Mouse (Mus musculus) T-helper 1 cell (primary cell): Measurements from ENCODE around the gene Pax6.

Experiments
- in situ Hi-C: fragments of 300-600 bp; cut with MboI, MseI; formaldehyde crosslinking; loops from one replicate; pipeline ENCODE4 v1.15.1; 2025; ENCODE audit warnings: high pct_unique_total_duplicates

The Pax6 gene

DNA sequence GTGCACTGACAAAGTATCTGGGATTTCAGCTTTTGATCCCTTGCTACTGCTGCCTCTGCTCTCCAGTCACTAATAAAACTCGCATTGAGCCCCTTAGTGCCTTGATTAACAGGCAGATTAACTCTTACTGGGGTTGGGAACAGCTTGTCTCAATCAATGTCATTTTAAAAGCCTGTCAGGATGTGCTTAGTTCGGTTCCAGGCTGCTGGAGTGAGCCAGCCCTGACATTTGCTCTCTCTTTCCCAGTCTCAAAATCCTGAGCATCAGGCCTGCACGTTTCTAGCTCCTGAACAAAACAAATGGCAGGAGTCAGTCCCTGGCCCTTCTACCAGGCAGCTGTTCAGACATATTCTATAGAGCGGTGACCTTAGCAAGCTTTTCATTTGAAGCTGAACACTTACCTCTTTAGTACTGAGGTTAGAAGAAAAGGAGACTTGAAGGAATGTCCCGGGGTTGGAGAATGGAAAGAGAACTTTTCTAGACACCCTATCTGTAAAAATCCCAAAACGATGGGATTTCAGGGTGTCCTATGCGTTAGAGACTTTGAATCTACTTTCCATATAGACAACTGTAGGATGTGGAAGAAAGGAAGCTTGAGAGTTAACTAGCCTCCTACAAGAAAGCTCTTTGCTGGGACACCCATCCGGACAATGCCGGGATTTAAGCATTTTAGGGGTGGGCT lies 2.6 kb downstream of the Pax6 start:
- in situ Hi-C loops, result loop anchor here (10.0 kb wide), 1 partner anchor 536 kb away; no protein-coding TSS in a partner anchor

DNA sequence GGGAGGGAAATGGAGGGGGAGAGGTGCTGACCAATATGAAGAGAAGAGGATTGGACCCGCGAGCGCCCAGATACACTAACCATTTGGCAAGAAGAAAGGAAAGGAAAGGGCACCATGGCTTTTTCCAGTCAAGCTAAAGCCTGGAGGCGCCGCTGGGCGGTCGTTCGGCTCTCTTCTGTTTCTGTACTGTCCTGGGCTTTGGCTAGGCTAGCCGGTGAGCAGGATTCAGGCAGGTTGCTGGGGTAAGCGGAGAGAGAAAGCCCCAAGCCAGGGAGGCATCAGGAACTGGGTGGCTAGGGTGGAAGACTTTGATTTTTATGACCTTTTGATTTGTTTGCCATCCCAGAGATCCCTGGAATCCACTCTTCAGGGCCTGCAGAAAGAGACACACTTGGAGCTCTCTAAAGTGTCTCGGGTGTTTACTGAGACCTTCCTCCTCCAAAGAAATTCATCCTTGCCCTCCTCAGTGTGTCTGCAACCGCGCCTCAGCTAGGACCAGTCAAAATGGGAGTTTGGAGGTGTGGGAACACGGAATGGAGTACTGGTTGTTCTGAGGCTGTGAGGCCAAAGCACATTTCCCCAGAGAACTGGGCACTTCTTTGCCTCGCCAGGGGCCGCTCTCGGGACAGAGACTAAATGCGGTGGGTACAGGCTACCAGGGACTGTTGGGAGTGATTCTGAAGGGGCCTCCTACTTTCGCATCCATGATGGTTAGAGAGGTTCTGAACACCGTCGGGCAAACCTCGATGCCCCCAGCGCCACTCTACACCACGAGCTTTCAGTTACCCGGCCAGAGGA lies 3.3 kb downstream of the Pax6 start:
- in situ Hi-C loops, result loop anchor here (10.0 kb wide), 1 partner anchor 537 kb away; no protein-coding TSS in a partner anchor

DNA sequence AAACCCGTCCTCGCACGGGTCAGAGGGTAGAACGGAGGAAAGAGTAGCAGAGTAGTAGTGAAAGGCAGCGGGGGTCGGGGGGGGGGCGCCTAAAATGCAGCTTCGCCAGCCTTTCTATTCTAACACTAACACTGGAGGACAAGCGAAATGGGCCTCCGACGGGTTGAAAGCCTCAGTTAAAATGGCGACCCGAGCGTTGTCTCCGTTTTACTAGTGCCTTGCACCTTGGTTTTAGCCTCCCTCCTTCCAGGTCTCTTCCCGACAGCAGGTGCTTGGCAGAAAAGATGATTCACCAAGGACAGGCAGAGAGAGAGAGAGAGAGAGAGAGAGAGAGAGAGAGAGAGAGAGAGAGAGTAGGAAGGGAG lies 3.9 kb downstream of the Pax6 start:
- in situ Hi-C loops, result loop anchor here (10.0 kb wide), 1 partner anchor 538 kb away; no protein-coding TSS in a partner anchor

DNA sequence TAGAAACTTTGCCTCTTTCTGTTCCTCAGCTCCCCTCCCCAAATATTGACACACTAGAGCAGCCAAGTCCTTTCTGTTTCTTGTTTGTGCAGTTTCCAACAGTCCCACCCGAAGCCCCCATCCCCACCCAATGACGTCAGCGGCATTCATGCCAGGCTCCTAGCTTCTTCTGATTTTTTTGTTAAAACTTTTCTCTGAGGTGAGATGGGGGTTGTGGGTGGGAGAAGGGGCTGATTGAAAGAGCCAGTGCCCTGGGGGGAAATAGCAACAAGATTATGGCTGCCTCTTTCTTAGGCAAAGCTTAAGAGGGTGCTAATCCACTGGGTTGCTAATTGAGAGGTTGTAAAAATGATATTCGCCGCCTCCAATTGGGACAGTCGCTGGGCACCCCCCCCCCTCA lies 4.4 kb downstream of the Pax6 start:
- in situ Hi-C loops, result loop anchor here (10.0 kb wide), 1 partner anchor 538 kb away; no protein-coding TSS in a partner anchor

DNA sequence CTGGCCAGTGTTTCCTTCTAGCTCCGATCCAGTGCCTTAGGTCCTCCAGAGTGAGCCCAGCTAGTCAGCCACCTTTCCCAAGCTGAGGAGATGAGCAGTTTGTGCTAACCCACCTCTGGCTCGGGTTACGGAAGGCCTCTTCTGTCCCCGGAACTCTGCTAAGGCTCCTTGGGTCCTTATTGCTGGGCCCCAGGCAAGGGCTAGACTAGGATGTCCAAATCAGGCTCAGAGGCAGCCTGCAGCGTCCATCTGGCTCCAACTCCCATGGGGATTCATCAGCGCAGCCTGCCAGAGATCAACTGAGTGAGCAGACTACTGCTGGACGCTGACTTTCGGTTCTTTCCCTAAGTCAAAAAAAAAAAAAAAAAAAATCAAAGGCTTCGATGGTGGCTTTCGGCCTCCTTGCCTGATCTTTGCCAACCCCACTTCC lies 4.9 kb downstream of the Pax6 start:
- in situ Hi-C loops, result loop anchor here (10.0 kb wide), 1 partner anchor 539 kb away; no protein-coding TSS in a partner anchor

DNA sequence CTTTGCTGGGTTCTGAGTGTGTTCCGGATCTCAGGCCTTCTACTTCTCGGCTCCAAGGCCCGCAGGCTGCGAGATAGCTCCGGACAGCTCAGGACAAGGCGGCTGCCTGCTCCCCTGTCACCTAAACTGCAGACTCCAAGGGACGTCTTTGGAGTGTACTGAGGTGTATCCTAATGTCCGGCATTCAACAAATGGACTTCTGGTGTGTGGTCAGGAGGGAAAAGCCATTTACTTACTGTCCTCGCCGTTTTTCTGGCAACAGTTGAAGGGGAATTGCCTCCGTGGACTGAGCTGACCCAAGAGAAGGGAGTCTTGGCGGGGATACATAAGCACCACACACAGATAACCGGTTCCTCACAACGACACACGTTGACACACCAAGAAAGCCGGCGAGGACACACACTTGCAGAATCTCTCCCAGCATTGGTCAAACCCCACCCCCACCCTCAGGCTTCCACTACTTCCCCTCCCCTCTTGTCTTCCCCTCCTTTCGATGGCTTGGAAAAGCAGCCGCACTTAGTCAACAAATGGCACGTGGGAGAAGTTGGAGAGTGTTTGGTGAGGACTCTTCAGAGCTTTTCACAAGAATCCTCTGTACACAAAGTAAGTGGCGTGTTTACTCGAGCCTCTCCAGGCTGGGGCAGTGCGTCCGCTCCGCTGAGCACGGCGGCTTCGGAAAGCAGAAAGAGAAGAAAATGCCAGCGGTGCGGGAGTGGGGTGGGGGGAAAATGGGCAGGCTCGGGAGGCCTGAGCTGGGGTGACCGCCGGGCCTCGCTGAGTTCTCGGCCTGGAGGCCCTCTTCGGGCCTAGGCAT lies 5.6 kb downstream of the Pax6 start:
- in situ Hi-C loops, result loop anchor here (10.0 kb wide), 1 partner anchor 539 kb away; no protein-coding TSS in a partner anchor

DNA sequence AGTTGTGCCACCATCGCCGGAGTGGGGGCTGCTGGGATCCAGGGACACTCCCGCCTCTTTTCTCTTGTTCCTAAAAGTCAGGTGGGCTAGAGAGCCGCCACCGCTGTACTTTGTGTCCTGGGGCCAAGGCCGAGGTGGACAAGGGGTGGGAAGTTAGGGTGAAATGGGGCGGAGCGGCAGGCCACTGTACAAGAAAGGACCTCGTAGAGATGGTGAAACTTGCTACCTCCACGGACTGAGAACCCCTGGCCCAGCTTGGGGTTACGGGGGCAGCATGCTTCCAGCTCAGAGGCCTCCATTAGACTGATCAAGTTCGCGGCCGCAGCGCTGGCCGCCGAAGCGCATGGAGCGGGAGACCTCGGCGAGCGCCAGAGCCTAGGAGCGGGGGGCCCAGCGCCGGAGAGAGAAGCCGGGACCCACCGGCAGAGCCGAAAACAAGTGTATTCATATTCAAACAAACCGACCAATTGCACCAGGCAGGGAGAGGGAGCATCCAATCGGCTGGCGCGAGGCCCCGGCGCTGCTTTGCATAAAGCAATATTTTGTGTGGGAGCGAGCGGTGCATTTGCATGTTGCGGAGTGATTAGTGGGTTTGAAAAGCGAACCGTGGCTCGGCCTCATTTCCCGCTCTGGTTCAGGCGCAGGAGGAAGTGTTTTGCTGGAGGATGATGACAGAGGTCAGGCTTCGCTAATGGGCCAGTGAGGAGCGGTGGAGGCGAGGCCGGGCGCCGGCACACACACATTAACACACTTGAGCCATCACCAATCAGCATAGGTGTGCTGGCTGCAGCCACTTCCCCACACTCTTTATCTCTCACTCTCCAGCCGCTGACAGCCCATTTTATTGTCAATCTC lies 6.4 kb downstream of the Pax6 start:
- in situ Hi-C loops, result loop anchor here (10.0 kb wide), 1 partner anchor 540 kb away; no protein-coding TSS in a partner anchor

DNA sequence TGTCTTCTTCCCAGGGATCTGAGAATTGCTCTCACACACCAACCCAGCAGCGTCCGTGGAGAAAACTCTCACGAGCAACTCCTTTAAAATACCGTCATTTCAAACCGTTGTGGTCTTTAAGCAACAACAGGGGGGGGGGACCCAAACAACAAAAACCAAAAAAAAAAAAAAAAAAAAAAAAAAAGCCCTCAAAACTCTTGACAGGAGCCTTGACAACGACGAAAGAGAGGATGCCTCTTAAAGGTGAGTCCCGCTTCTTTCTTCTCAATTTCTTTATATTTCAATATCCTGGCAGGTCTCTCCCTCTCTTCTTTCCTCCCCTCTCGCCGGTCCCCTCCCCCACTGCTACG lies 7.0 kb downstream of the Pax6 start:
- in situ Hi-C loops, result loop anchor here (10.0 kb wide), 1 partner anchor 541 kb away; no protein-coding TSS in a partner anchor

DNA sequence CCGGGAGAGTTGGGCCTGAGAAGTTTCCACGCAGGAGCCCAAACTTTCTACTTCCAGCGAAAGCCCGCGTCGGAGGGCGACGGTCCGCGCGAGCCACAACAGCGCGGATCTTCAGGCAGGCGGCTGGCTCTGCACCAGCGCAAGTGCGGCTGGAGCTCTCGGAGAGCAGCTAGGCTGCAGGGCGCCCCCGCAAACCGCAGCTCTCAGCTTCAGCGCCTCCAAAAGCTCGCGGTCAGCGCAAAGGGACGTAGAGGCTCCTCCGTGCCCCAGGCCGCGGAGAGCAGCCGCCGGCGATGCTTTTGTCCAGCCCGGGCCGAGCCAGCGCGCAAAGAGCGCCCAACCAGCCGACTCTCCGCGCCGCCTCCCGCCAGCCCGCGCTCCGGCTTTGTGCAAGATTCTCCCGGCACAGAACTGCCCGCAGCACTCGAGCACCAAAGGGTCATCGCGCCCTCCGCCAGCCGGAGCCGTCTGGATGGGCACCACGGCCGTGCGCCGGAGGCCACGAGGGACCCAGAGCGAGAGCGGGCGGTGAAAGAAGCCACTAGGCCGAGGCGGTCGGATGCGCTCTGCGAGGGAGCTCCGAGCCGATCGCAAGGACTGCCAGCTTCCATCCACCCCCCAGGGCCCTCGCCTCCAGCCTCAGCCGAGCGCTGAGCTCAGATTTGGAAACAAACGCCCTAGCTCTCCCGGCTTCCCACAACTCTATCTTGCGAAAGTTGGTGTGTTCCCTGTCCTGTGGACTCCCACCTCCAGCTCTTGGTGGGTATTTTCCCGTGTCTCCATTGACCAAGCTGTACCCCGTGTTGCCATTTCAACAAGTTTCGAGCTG lies 7.6 kb downstream of the Pax6 start:
- in situ Hi-C loops, result loop anchor here (10.0 kb wide), 1 partner anchor 541 kb away; no protein-coding TSS in a partner anchor

DNA sequence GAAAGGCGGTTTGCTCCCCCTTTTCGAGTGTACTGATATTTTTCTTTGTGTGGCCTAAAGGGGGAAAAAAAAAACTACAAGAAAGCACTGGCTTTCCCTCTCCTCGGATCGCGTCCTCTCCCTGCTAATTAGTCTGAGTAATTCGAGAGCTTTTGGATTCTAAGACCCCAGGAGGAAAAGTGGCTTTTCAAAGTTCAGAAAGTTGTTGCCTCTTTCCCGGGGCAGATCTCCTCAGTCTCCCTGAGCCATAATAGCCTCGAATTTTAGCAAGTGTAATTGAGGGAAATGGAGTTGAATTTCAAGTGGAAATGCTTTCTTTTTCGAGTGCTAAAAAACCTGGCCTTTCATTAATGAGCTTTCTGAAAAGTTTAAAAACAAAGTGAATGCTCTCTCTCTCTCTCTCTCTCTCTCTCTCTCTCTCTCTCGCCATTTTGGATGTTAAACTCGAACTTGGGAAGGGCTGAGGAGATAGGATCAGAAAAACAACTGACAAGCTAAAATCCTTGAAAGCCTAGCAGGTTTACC lies 8.3 kb downstream of the Pax6 start:
- in situ Hi-C loops, result loop anchor here (10.0 kb wide), 1 partner anchor 542 kb away; no protein-coding TSS in a partner anchor

DNA sequence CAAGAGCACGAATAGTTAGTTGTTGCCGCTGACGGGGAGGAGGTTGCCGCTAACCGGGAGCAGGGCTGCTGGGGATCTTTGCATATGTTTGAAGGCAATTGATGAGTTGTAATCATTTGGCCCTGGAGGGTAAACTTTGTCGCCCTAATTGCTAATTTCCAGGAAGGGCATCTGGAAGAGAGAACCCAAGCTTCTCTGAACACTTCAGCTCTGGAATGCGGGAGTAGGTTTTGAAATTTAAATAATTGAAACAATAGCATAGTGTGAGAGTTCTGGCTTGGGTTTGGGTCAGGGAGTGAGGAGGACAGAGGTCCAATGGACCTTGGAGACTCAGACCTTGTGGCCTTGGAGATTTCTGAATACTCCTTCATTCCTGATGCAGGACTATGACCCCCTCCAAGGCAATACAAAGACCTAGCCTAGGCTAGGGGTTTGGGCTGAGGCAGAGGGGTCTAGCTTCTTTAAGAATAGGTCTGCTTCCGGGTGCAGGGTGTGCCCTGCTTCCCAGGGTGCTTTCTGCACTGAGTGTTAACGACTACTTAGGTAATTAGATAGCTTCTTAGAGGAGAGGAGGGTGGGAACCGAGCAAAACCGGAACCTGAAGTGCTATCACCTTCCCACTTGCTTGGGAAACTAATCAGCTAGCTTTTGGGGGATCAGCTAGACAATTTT lies 8.9 kb downstream of the Pax6 start:
- in situ Hi-C loops, result loop anchor here (10.0 kb wide), 1 partner anchor 543 kb away; no protein-coding TSS in a partner anchor

DNA sequence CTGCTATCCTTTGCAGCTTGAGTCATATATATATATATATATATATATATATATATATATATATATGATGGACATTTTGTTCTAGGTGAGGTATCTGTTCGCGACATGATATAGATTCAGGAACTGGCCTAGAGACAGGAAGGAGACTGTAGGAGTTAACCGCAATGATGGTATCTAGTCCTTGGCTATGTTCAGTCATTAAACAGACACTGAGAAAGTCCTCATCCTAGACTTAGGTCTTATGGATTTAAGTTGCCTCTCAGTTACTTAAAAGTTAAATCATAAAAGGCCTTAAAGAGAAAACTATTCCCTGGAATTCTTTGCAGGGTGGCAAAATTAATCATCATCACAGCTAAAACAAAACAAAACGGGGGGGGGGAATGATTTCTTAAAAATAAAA lies 9.6 kb downstream of the Pax6 start:
- in situ Hi-C loops, result loop anchor here (10.0 kb wide), 1 partner anchor 544 kb away; no protein-coding TSS in a partner anchor

DNA sequence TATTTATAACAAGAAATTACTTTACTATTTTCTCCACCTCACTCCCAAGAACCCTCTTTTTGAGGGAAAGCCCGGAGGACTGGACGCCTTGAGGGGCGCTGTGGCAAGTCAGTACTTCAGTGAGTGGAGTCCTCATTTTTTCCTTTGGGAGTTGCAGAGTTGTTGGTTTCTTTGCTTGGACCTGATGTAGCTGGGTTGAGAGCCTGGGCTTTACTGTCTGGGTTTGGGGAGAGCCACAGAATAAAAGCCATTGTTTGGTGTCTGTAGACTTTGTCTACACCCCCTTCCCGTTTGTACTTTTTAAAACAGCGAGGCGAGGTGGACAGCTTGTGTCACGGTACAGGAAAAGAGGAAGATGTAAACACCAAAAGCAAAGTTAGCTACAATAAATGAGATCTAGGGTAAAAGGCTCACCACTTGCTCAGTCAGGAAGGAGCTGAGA lies 10.2 kb downstream of the Pax6 start:
- in situ Hi-C loops, result loop anchor here (10.0 kb wide), 1 partner anchor 544 kb away; no protein-coding TSS in a partner anchor

DNA sequence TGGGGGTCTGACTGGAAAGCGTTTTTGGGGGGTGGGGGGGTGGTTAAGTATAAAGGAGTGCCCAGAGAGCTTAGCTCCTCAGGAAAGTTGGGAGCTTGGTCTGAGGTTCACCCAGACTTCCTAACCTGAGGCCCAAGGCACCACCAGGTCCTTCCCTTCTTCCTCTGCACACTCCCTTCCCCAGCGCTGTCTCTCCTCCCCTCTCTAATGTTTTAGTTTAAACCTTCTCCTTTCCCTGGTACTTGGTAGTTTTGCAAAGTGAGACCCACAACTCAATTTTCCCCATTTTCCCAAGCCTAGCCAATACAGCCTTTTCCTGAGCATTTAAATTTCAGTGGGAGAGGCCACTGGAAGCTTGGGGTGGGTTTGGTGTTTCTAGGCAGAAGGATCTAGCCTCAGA lies 10.6 kb downstream of the Pax6 start:
- in situ Hi-C loops, result loop anchor here (10.0 kb wide), 1 partner anchor 545 kb away; no protein-coding TSS in a partner anchor

DNA sequence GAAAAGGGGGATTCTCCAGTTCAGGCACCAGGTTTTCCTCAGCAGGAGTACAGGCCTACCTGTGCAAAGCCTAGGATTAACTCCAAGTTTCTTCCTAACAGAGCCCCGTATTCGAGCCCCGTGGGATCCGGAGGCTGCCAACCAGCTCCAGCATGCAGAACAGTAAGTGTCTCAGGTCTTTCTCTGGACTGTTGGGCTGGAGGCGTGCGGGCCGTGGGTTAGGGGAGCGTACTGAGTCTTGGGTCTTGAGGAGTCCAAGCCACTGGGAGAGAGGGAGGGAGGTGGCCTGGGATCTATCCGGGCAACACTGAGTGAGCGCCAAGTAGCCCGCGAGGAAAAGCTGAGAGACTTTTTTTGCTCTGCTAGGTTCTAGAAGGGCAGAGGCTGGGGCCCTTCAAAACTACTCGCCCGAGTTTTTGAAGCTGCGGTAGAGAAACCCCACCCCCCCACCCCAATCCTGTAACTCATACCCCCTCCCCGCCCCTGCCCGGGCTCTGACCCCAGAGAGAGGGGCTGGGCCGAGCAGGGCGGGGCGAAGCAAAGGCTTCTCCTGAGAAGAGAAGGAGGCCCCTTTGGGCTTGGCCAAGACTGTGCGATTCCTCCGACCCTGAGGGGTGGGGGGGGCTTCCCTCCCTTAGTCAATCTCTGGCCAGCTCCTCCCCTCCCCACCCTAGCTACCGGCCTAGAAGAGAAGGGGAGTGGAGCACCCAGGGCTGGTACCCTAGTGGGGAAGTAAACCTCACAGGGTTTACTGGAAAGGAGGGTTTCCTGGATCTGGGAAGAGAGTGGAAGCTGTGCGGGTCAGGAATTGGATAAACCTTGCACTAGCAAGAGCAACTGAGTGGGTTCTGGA lies 11.7 kb downstream of the Pax6 start:
- in situ Hi-C loops, result loop anchor here (5.0 to 10.0 kb wide), 2 partner anchors 234 to 863 kb away; partner anchors contain the start of gene Qser1

DNA sequence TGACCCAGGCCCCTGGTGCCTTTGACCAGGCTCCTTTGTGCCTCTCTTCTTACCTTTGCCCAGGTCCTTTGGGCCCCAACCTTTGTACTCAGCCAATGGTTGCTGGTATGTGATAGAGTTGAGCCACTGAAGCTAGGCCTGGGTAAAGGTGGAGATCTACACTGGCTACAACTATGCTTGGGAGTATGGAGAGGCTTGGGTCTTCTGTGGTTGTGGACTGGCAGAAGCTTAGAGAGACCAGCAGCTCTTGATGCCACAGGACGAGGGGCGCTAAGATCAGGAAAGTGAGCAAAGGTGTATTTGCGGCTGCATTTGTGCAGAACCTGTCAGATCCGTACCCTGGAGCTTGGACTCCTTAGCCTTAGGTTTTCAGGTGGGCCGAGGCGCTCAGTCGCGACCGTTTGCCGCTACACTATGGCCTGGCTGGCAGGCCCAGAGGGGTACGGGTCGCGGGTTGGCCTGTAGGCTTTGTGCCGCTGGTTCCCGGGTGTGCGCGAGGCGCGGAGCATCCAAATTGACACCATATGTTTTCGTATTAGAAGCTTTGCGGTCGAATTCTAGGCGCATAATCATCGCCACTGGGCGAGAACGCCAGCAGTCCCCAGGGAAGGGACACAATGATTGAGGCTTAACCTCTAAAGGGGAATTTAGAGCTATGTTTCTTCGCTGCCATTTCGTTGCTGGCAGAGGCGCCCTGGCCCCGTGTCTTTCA lies 12.5 kb downstream of the Pax6 start:
- in situ Hi-C loops, result loop anchor here (5.0 to 10.0 kb wide), 2 partner anchors 234 to 864 kb away; partner anchors contain the start of gene Qser1

DNA sequence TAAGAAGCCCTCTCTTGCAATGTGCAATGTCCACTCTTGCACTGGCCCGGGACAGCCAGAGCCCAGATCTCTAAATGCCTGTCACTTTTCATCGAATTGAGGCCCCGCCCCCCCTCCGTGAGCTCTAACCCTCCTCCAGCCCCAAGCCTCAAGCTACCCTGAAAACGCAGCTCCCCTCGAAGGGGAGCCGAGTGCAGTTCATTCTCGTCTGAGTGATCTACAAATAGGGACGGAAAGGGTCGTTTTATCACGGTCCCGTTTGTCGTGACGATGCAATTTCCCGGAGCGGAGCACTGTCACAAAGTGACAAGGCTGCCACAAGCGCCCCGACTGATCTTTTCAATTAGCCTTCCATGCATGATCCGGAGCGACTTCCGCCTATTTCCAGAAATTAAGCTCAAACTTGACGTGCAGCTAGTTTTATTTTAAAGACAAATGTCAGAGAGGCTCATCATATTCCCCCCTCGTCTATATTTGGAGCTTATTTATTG lies 13.4 kb downstream of the Pax6 start:
- in situ Hi-C loops, result loop anchor here (5.0 to 10.0 kb wide), 2 partner anchors 233 to 865 kb away; partner anchors contain the start of gene Qser1
